Mouse (Mus musculus) ES-E14 (cell line): ENCODE measurements at regions not wholly inside any gene's neighbourhood (a gene's known extent, or its start where the extent isn't known, plus 50 kb on each side); places are given as distances from the start of the nearest gene placed in this dataset.

Experiments used
- DNase-seq: peaks from one replicate; pipeline ENCODE4 v3.0.0-alpha.2; 2013; ENCODE audit warnings: low read depth, low spot score
- H3K27ac ChIP-seq: 2 replicates; pipeline ENCODE4 v1.5.1; 2012; ENCODE audit warnings: low read depth, mild to moderate bottlenecking, low read length, moderate library complexity, mixed read lengths; ENCODE audit not compliant: poor library complexity, insufficient read depth, severe bottlenecking
- H3K36me3 ChIP-seq: 2 replicates; pipeline ENCODE4 v1.6.1; 2012; ENCODE audit warnings: mild to moderate bottlenecking, low read length, moderate library complexity, mixed read lengths; ENCODE audit not compliant: control insufficient read depth, poor library complexity, insufficient read depth, severe bottlenecking
- H3K4me1 ChIP-seq, 2 experiments: fragments of 150-350 bp in 1 of 2; sonication (generic) in 1 of 2; 2 replicates each; pipeline ENCODE4 v1.6.1; 2012; ENCODE audit warnings: low read length in 2 of 2, mild to moderate bottlenecking in 1 of 2, mixed read lengths in 1 of 2; ENCODE audit not compliant: control insufficient read depth in 2 of 2, insufficient read depth in 2 of 2, poor library complexity in 1 of 2
- H3K4me3 ChIP-seq, 2 experiments: fragments of 150-350 bp in 1 of 2; sonication (generic) in 1 of 2; 2 replicates each; pipeline ENCODE4 v1.5.1; 2012; ENCODE audit warnings: low read length in 2 of 2, low read depth in 1 of 2, mild to moderate bottlenecking in 1 of 2, mixed read lengths in 1 of 2; ENCODE audit not compliant: insufficient read depth in 1 of 2, poor library complexity in 1 of 2, severe bottlenecking in 1 of 2
- H3K9ac ChIP-seq: 2 replicates; pipeline ENCODE4 v1.6.1; 2012; ENCODE audit warnings: low read depth, mild to moderate bottlenecking, low read length, mixed read lengths; ENCODE audit not compliant: poor library complexity, insufficient read depth, severe bottlenecking
- H3K9me3 ChIP-seq: fragments of 150-350 bp; sonication (generic); 2 replicates; pipeline ENCODE4 v1.6.1; 2012; ENCODE audit warnings: low read depth, mild to moderate bottlenecking, low read length; ENCODE audit not compliant: control insufficient read depth, insufficient read depth
- CHD2 ChIP-seq: IDR thresholded peaks from 2 replicates; pipeline ENCODE4 v1.6.1; 2014; ENCODE audit warnings: mild to moderate bottlenecking, low read depth, low read length, inconsistent platforms
- HCFC1 ChIP-seq: IDR thresholded peaks from 2 replicates; pipeline ENCODE4 v1.6.1; 2012; ENCODE audit warnings: low read length, inconsistent platforms, borderline replicate concordance; ENCODE audit not compliant: insufficient read depth
- MAFK ChIP-seq: IDR thresholded peaks from 2 replicates; pipeline ENCODE4 v1.6.1; 2014; ENCODE audit warnings: mild to moderate bottlenecking, low read depth, low read length, inconsistent platforms; ENCODE audit not compliant: insufficient read depth
- ZC3H11A ChIP-seq: IDR thresholded peaks from 2 replicates; pipeline ENCODE4 v1.6.1; 2012; ENCODE audit warnings: low read depth, mild to moderate bottlenecking, inconsistent platforms, low read length, borderline replicate concordance
- ZNF384 ChIP-seq: IDR thresholded peaks from 2 replicates; pipeline ENCODE4 v1.6.1; 2012; ENCODE audit warnings: low read depth, low read length, inconsistent platforms
- in situ Hi-C, 2 experiments: fragments of 600-800 bp; cut with MboI; formaldehyde crosslinking; loops; one replicate each; pipeline ENCODE4 v1.15.1; 2025; ENCODE audit warnings: low sequenced_read_pairs in 2 of 2, inconsistent platforms in 1 of 2; ENCODE audit not compliant: unreplicated experiment in 2 of 2

DNA sequence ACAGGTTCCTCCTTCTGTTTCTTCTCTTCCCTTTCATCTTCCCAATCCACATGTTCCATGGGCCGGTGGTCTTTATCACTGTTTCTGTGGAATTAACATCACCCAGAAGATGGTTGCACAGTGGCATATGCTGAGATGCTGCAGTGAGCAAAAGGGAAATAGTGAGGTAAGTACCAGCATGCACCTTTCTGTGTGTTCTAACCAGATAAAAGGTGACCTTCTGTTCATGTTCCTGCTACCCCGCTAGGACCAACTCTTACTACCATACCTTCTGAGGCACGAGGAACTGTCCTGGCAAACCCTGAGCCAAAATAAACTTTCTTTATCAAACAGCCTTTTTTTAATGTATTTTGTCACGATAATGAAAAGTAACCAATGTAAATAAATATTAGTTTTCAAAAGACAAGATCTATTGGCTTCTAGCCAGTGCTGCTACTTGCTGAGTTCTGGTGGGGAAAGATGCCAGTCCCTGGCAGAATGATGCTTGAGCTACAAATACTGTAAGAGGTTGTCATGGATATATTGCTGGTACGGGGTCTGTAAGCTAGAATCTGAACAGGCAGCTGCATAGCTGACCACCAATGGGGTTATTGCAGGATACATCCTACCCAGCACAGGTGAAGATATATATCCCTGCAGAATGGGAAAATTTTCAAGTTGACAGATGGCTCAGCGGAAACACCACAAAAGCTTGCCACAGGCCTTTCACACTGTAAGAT, 264.1 kb downstream of the Rdh14 start:
- DNase-seq: no peak
- H3K9ac ChIP-seq: no peak overlapping the region
- H3K36me3 ChIP-seq: no peaks in the 10 kb centered on the region
- H3K4me1 ChIP-seq: no peaks in the 10 kb centered on the region
- no peak overlapping the region for H3K27ac ChIP-seq
- H3K9me3 ChIP-seq: no peaks in the 10 kb centered on the region
- no peak overlapping the region for H3K4me3 ChIP-seq
- in situ Hi-C loops: no loop called here
- TF ChIP-seq ZNF384 (no peak), ZC3H11A (no peak), CHD2 (no peak), MAFK (no peak), HCFC1 (no peak)

DNA sequence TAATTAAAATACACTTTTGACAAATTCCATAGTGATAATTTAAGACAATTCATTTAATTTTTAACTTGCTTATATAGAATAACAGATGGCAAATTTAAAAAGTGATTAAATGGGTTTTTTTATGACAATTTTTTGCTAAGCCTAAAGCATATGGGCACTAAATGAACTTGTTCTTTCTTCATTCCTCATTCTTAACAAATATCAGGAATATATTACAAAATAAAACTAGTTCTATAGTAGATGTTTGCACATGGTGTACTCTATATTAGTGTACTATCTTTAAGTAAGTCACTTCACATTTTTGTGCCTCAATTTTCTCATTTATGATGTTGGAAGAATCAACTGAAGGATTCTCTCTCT, 264.6 kb downstream of the Rdh14 start:
- no peak overlapping the region for H3K27ac ChIP-seq
- no peaks in the 10 kb centered on the region for H3K4me1 ChIP-seq
- no peaks in the 10 kb centered on the region for H3K36me3 ChIP-seq
- no peaks in the 10 kb centered on the region for H3K9me3 ChIP-seq
- no peak overlapping the region for H3K4me3 ChIP-seq
- no peak overlapping the region for H3K9ac ChIP-seq
- DNase-seq: no peak
- TF ChIP-seq HCFC1 (no peak), MAFK (no peak)
- in situ Hi-C loops: no loop called here

DNA sequence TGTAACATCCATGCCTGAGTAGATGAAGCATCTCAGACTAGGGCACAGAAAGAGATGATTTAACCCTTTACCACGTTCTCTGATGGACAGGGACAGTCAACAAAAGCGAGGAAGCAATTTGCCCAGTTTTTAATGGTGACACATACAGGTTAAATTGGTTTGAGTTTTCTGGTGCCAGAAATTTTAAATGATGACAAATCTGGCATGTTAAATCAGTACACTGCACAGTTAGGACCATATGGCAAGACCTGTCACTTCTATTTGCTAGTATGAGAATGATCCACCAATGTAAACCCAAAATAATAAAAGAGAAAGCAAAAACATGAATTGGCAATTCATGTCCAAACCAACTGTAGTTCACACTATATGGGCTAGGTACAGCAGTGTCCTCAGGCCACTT, 268.3 kb downstream of the Rdh14 start:
- no peak for DNase-seq
- Histone ChIP-seq H3K9me3 (no peaks in the 10 kb centered on the region), H3K9ac (no peak overlapping the region), H3K36me3 (no peaks in the 10 kb centered on the region), H3K27ac (no peak overlapping the region), H3K4me1 (no peaks in the 10 kb centered on the region), H3K4me3 (no peak overlapping the region)
- in situ Hi-C loops: no loop called here
- TF ChIP-seq HCFC1 (no peak), MAFK (no peak), CHD2 (no peak), ZNF384 (no peak), ZC3H11A (no peak)

GRCm38 (mm10) chr12:10686747-10687146, 296.2 kb downstream of the Rdh14 start:
- H3K36me3 ChIP-seq: no peaks in the 10 kb centered on the region
- no peak overlapping the region for H3K27ac ChIP-seq
- in situ Hi-C loops: no loop called here
- H3K4me3 ChIP-seq: no peak overlapping the region
- H3K4me1 ChIP-seq: no peaks in the 10 kb centered on the region
- no peak overlapping the region for H3K9ac ChIP-seq
- no peak for DNase-seq
- no peaks in the 10 kb centered on the region for H3K9me3 ChIP-seq
- no peak for TF ChIP-seq CHD2
- no peak for TF ChIP-seq ZNF384
- no peak for TF ChIP-seq ZC3H11A
- no peak for TF ChIP-seq HCFC1
- no peak for TF ChIP-seq MAFK
